Mouse (Mus musculus) CH12F3 (cell line): ENCODE results near the gene Olfr365.

Experiments
- in situ Hi-C: fragments of 300-500 bp; cut with MboI; formaldehyde crosslinking; loops from 2 replicates; pipeline ENCODE4 v1.14.3; 2020; ENCODE audit warnings: low sequenced_read_pairs

Gene Olfr365

GRCm38 (mm10) chr2:37187898-37188297, at the start of gene Olfr365:
Gene Olfr365 (plus strand): TSS chr2:37188198.
- in situ Hi-C loops = no loop called here

- in situ Hi-C loops = no loop called here
These were observed 49.0 kb upstream of the Olfr365 start, which contains the start of gene Olfr364-ps1 for GRCm38 (mm10) chr2:37139022-37139421. Gene Olfr364-ps1 (plus strand): TSS chr2:37139322.

- in situ Hi-C loops = no loop called here
These were observed 23.3 kb downstream of the Olfr365 start, which contains the start of gene Olfr366 for GRCm38 (mm10) chr2:37211274-37211673. Gene Olfr366 (plus strand): TSS chr2:37211574.
